Mouse (Mus musculus): ENCODE results near the gene 1110059E24Rik. TPM values are rescaled to one million over a fixed set of nuclear protein-coding genes. Genes with fewer than 3 reads are reported as not detected.

The 1110059E24Rik gene
- 61.0 and 63.2 TPM in 2 replicates for polyA plus RNA-seq (2016; fragmentation: Nextera tagmentation; extraction: Ambion mirVana)

DNA sequence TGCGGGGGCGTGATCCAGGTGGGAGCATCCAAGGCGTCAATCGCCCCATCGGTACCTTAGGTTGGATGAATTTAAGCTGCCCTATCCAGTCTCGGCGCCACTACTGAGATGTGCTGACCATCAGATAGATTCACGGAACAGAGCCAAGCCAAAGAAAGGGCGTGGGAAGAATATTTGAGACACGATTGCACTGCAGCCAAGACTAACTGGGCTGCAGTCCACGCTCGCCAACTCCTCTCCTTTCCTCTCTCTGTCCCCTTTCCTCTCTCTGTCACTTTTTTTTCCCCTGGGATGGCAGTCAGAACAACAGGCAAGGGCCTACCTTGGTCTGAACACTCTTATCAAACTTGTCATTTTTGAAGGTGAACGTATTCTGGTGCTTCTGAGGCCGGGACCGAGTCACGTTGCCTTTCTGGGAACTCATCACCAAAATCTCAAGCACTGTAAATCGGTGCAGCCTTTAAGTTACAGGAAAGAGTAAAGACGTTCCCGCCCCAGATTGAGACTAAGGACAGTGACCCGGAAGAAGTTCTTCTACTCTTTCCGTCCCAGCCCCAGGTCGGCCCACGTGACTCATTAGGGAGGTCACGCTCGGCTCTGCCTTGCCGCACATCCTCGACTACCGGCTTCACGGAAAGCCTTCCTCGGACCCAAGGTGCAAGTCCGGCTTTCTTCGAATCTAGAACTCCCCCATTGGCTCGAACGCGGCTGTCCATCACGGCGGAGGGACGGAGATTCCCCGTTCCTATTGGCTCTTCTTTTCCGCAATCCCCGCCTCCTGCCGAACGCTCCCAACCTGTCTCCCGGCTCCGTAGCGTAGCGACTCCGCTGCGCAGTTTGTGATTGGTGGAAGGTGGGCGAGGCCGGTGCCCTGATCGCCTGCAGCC lies at the start of gene 1110059E24Rik:
1110059E24Rik (minus strand) TSS at position 692 of the 887 bp plus-strand sequence.
- no peaks in the 10 kb centered on the region for H3K27me3 ChIP-seq
- H3K9ac ChIP-seq (replicated peaks) = peak within 1 kb of the TSS; percentile 96
- WGBS = 5% methylated on average over 52 of the region's 52 CpGs
- H3K4me3 ChIP-seq (replicated peaks) = peak within 1 kb of the TSS; percentile 78
- 0 out of 2 replicates have a peak, but pooled peaks cover 4% of the 10 kb centered on the region for H3K36me3 ChIP-seq
- H3K27ac ChIP-seq = peak within 1 kb of the TSS; percentile 99
- ATAC-seq (ENCODE audit: insufficient number of reproducible peaks, insufficient read depth, low FRiP score, low TSS enrichment, low read depth) = peak; percentile 100
- H3K4me1 ChIP-seq (replicated peaks) = peaks cover 19% of the 10 kb centered on the region
- H3K9me3 ChIP-seq = no peaks in the 10 kb centered on the region
- peak within 1 kb of the TSS; percentile 78 for H3K4me2 ChIP-seq

DNA sequence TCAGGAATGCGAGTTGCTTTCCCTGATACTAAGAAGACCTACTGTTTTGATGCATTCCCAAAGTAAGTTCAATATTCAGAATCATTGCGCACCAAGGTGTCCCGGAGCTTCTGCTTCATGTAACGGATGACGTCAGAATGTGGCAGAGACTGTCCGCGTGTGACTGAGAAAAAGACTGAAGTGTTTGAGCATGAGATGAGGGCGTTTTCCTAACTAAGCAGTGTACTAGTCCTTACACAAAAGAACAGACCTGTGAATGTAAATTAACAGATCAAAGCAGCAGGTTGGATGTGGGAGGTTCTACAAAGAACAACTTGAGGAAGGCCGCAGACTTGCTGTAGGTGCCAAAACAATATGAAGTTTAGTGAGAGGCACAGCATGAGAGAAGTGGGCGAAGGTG lies 28.2 kb upstream of the 1110059E24Rik start:
- no peak overlapping the region for H3K4me2 ChIP-seq
- no peak for ATAC-seq (ENCODE audit: insufficient number of reproducible peaks, insufficient read depth, low FRiP score, low TSS enrichment, low read depth)
- WGBS = 94% methylated on average over 10 of the region's 10 CpGs
- no peak overlapping the region for H3K4me3 ChIP-seq (replicated peaks)
- no peak overlapping the region for H3K27ac ChIP-seq
- H3K27me3 ChIP-seq = no peaks in the 10 kb centered on the region
- no peaks in the 10 kb centered on the region for H3K9me3 ChIP-seq
- no peak overlapping the region for H3K9ac ChIP-seq (replicated peaks)
- no peaks in the 10 kb centered on the region for H3K4me1 ChIP-seq (replicated peaks)
- peaks cover 46% of the 10 kb centered on the region for H3K36me3 ChIP-seq

- Histone ChIP-seq H3K36me3 (peaks cover 44% of the 10 kb centered on the region), H3K9me3 (no peaks in the 10 kb centered on the region), H3K4me1 (replicated peaks) (no peaks in the 10 kb centered on the region), H3K27ac (no peak overlapping the region), H3K4me2 (no peak overlapping the region), H3K4me3 (replicated peaks) (no peak overlapping the region), H3K27me3 (no peaks in the 10 kb centered on the region), H3K9ac (replicated peaks) (no peak overlapping the region)
- 96% methylated on average over 3 of the region's 3 CpGs for WGBS
- ATAC-seq (ENCODE audit: insufficient number of reproducible peaks, insufficient read depth, low FRiP score, low TSS enrichment, low read depth) = no peak
Measured at GRCm38 (mm10) chr19:21680091-21680490, 27.3 kb upstream of the 1110059E24Rik start.

- no peak overlapping the region for H3K27ac ChIP-seq
- peaks cover 17% of the 10 kb centered on the region; the same call in 1 of the 2 replicates for H3K36me3 ChIP-seq
- H3K9ac ChIP-seq (replicated peaks) = no peak overlapping the region
- ATAC-seq (ENCODE audit: insufficient number of reproducible peaks, insufficient read depth, low FRiP score, low TSS enrichment, low read depth) = no peak
- no peaks in the 10 kb centered on the region for H3K4me1 ChIP-seq (replicated peaks)
- H3K4me3 ChIP-seq (replicated peaks) = no peak overlapping the region
- 97% methylated on average over 17 of the region's 17 CpGs for WGBS
- 0 out of 2 replicates have a peak, but pooled peaks cover 4% of the 10 kb centered on the region for H3K9me3 ChIP-seq
- H3K4me2 ChIP-seq = no peak overlapping the region
- H3K27me3 ChIP-seq = no peaks in the 10 kb centered on the region
Measured at GRCm38 (mm10) chr19:21674354-21675096, 21.7 kb upstream of the 1110059E24Rik start.

DNA sequence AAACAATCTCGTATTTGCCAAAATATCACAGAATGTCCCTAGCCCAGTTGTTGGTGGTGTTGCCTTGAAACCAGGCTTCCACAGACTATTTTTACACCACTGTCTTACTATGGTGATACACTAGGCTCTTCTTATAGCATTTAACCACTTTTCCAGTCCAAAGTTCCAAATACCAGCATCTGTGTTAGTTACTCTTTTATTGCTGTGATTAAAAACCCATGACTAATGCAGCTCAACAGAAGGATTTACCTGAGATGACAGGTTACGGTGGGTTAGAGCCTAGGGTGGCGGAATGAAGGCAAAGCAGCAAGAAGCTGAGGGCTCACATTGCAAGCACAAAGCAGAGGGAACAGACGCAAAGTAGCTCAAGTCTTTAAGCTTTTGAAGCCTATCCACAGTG lies 16.9 kb upstream of the 1110059E24Rik start:
- no peak overlapping the region for H3K27ac ChIP-seq
- no peak for ATAC-seq (ENCODE audit: insufficient number of reproducible peaks, insufficient read depth, low FRiP score, low TSS enrichment, low read depth)
- H3K4me1 ChIP-seq (replicated peaks) = no peaks in the 10 kb centered on the region
- H3K9me3 ChIP-seq = 0 out of 2 replicates have a peak, but pooled peaks cover 4% of the 10 kb centered on the region
- no peak overlapping the region for H3K4me3 ChIP-seq (replicated peaks)
- no peaks in the 10 kb centered on the region for H3K27me3 ChIP-seq
- H3K36me3 ChIP-seq = 0 out of 2 replicates have a peak, but pooled peaks cover 3% of the 10 kb centered on the region
- H3K4me2 ChIP-seq = no peak overlapping the region
- 76% methylated on average over 4 of the region's 4 CpGs for WGBS
- no peak overlapping the region for H3K9ac ChIP-seq (replicated peaks)

DNA sequence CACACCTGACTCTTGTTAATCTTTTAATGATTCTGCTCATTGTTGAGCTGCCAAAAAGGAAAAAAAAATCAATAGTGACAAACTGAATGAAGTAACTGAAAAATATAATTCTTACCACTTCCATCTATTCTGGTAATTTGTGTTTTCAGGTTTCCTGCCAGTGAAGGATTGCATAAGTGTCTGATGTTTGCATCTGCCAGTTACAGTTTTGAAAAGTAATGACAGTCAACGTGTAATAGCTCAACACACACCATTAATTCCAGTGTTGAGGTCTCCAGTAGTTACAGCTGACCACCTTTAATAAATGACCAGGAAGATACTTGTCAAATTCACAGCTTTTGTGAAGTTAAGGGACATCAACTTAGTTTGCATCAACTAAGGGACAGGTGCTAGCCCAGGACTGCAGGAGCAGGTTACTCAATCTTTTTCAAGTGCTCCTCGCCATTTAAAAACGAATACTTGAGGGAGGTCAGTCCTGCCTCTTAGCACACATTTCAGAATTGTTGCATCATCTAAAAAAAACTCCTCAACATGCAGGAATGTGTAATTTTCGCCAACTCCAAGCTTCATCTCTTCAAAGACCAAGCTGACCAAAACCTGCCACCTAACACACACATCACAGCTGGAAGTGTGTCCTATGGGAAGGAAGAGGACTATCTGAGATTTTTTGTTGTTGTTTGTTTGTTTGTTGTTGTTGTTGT lies 11.1 kb upstream of the 1110059E24Rik start:
- Histone ChIP-seq H3K9ac (replicated peaks) (no peak overlapping the region), H3K4me1 (replicated peaks) (no peaks in the 10 kb centered on the region), H3K9me3 (no peaks in the 10 kb centered on the region), H3K27ac (no peak overlapping the region), H3K27me3 (no peaks in the 10 kb centered on the region), H3K4me2 (no peak overlapping the region), H3K4me3 (replicated peaks) (no peak overlapping the region), H3K36me3 (no peaks in the 10 kb centered on the region)
- ATAC-seq (ENCODE audit: insufficient number of reproducible peaks, insufficient read depth, low FRiP score, low TSS enrichment, low read depth) = no peak
- WGBS = 86% methylated on average over 4 of the region's 4 CpGs

DNA sequence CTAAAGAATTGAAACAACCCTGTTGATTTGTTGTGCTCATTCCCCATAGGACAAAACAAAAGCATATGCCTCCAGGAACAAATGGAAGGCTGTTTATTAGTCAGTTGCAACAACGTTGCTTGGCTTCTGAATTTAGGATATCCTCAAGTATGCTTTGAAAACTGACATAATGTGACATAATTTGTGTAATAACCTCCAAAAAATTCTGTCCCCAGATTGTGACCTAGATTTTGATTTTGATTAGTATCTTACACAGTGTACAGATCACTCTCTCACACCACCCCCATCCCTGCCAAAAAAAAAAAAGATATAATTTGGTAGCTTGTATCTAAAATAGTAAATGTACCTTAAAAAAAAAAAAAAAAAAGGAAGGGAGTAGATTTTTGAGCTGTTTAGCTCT lies 8.0 kb upstream of the 1110059E24Rik start:
- Histone ChIP-seq H3K27ac (no peak overlapping the region), H3K4me1 (replicated peaks) (no peaks in the 10 kb centered on the region; the same call in 1 of the 2 replicates), H3K36me3 (0 out of 2 replicates have a peak, but pooled peaks cover 4% of the 10 kb centered on the region), H3K9me3 (no peaks in the 10 kb centered on the region), H3K9ac (replicated peaks) (no peak overlapping the region), H3K27me3 (no peaks in the 10 kb centered on the region), H3K4me2 (no peak overlapping the region), H3K4me3 (replicated peaks) (no peak overlapping the region)
- no peak for ATAC-seq (ENCODE audit: insufficient number of reproducible peaks, insufficient read depth, low FRiP score, low TSS enrichment, low read depth)
- 79% methylated on average over 1 of the region's 1 CpGs for WGBS

- no peak overlapping the region for H3K9ac ChIP-seq (replicated peaks)
Measured at GRCm38 (mm10) chr19:21654788-21655187, 2.0 kb upstream of the 1110059E24Rik start.

GRCm38 (mm10) chr19:21653172-21653981 lies 601 bp upstream of the 1110059E24Rik start, which contains the start of gene Abhd17b:
Gene Abhd17b, plus strand, starts transcription at chr19:21653185.
- H3K4me2 ChIP-seq = peak within 1 kb of the TSS; percentile 78
- H3K27ac ChIP-seq = peak within 1 kb of the TSS; percentile 99
- under 1% methylated on average over 86 of the region's 105 CpGs for WGBS
- H3K9ac ChIP-seq (replicated peaks) = peak within 1 kb of the TSS; percentile 96
- H3K9me3 ChIP-seq = no peaks in the 10 kb centered on the region
- H3K36me3 ChIP-seq = 0 out of 2 replicates have a peak, but pooled peaks cover 4% of the 10 kb centered on the region
- peak within 1 kb of the TSS; percentile 78 for H3K4me3 ChIP-seq (replicated peaks)
- peak; percentile 35 for ATAC-seq (ENCODE audit: insufficient number of reproducible peaks, insufficient read depth, low FRiP score, low TSS enrichment, low read depth)
- H3K27me3 ChIP-seq = no peaks in the 10 kb centered on the region
- H3K4me1 ChIP-seq (replicated peaks) = peaks cover 19% of the 10 kb centered on the region

More at GRCm38 (mm10) chr19:21654788-21655187, 2.0 kb upstream of the 1110059E24Rik start:
- peak overlapping the region; percentile 78 for H3K4me3 ChIP-seq (replicated peaks)
- no peaks in the 10 kb centered on the region for H3K27me3 ChIP-seq
- ATAC-seq (ENCODE audit: insufficient number of reproducible peaks, insufficient read depth, low FRiP score, low TSS enrichment, low read depth) = no peak
- peak overlapping the region; percentile 78 for H3K4me2 ChIP-seq
- H3K9me3 ChIP-seq = no peaks in the 10 kb centered on the region
- H3K36me3 ChIP-seq = 0 out of 2 replicates have a peak, but pooled peaks cover 4% of the 10 kb centered on the region
- H3K4me1 ChIP-seq (replicated peaks) = peaks cover 19% of the 10 kb centered on the region
- no peak overlapping the region for H3K27ac ChIP-seq
- 82% methylated on average over 7 of the region's 7 CpGs for WGBS

DNA sequence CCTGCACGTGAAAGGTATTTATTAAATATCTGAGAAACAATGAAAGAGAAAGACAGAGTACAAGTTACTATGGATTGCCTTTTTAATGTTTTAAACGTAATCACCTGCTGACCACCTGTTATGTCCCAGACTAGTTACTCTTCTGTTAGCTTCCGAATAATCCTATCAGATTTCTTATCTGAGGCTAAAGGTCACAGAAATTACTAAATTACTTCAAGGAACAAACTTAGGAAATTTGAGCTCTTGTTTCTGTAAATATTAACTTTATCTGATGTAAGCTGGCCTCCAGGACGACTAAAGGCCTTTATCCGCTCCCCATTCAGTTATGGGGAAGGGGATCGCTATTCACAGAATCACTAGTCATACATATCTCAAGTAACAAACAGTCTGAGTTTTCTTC lies 1.1 kb downstream of the 1110059E24Rik start:
- no peak for ATAC-seq (ENCODE audit: insufficient number of reproducible peaks, insufficient read depth, low FRiP score, low TSS enrichment, low read depth)
- Histone ChIP-seq H3K36me3 (0 out of 2 replicates have a peak, but pooled peaks cover 2% of the 10 kb centered on the region), H3K9me3 (no peaks in the 10 kb centered on the region), H3K4me3 (replicated peaks) (peak overlapping the region; percentile 78), H3K27me3 (no peaks in the 10 kb centered on the region), H3K27ac (no peak overlapping the region; the same call in 1 of the 2 replicates), H3K4me1 (replicated peaks) (peaks cover 19% of the 10 kb centered on the region), H3K9ac (replicated peaks) (peak overlapping the region; percentile 74), H3K4me2 (peak overlapping the region; percentile 78)
- 51% methylated on average over 6 of the region's 6 CpGs for WGBS
